Mouse (Mus musculus) forebrain, embryonic 10.5 days (tissue): Measurements from ENCODE around the gene Lrrtm4. TPM values are rescaled to one million over a fixed set of nuclear protein-coding genes. Genes with fewer than 3 reads are reported as not detected.

Experiments
- DNase-seq: peaks from one replicate; pipeline ENCODE4 v3.0.0-alpha.2; 2017; ENCODE audit warnings: low spot score; ENCODE audit errors: extremely low spot score
- H3K27ac ChIP-seq: fragments of 300-500 bp; sonication (generic); 2 replicates; pipeline ENCODE4 v1.5.1; 2016; ENCODE audit warnings: mild to moderate bottlenecking
- H3K27me3 ChIP-seq: fragments of 300-500 bp; sonication (generic); 2 replicates; pipeline ENCODE4 v1.6.1; 2016; ENCODE audit warnings: mild to moderate bottlenecking; ENCODE audit not compliant: poor library complexity, severe bottlenecking
- H3K36me3 ChIP-seq: fragments of 300-500 bp; sonication (generic); replicated peaks from 2 replicates; pipeline ENCODE4 v1.6.1; 2016; ENCODE audit warnings: mild to moderate bottlenecking, moderate library complexity
- H3K4me1 ChIP-seq: fragments of 300-500 bp; sonication (generic); 2 replicates; pipeline ENCODE4 v1.6.1; 2016
- H3K4me3 ChIP-seq: fragments of 300-500 bp; sonication (generic); 2 replicates; pipeline ENCODE4 v1.5.1; 2016; ENCODE audit warnings: mild to moderate bottlenecking, moderate library complexity
- H3K9me3 ChIP-seq: fragments of 300-500 bp; sonication (generic); 2 replicates; pipeline ENCODE4 v1.6.1; 2016; ENCODE audit warnings: mild to moderate bottlenecking, moderate library complexity
- WGBS: fragments of 180-500 bp; shearing (Covaris S2); methylation state at CpG from one replicate; pipeline ENCODE4 v1.1.7; 2016; 5-methylcytosine and 5-hydroxymethylcytosine counted together
- polyA plus RNA-seq: library from polyadenylated mRNA; unstranded; fragments of >200 nt; fragmentation: Nextera tagmentation; extraction: Ambion mirVana; gene quantifications from 2 replicates; pipeline ENCODE4 v1.2.1, GENCODE M21; 2016

Lrrtm4 gene
- polyA plus RNA-seq, 1 experiment from 2014 or later, result 1.4 TPM

DNA sequence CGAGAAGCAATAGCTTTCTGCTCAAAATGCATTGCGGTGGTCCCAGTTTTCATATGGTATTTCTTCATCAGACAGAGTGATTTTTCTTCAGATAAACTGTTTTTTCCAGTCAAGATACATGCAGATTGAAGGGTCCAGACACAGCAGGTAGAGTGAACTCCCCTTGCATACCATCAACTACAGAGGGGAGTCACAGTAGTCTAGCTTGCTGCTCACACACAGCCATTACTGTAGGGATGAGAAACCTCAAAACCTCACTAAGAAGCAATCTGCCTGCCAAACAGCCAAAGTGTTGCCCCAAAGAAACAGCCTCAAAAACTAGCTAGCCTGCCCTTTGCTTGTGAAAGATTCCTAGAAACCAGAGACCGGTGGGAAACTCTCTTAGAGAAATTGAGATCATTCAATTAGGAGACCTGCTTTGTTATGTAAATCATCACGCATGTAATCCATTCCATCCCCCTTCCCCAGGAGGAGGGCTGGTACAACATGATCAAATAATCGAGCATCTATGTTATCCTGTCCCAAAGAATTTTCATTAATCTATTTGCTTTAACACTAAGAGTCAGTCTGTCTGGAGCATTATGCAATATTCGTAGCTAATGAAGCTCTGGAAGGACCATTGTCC, 166.9 kb downstream of the Lrrtm4 start:
- no peaks in the 10 kb centered on the region for H3K36me3 ChIP-seq
- no peak overlapping the region for H3K4me3 ChIP-seq
- no peaks in the 10 kb centered on the region for H3K27me3 ChIP-seq
- peaks cover 20% of the 10 kb centered on the region for H3K4me1 ChIP-seq
- peak overlapping the region; percentile 63 for H3K27ac ChIP-seq
- WGBS, result 55% methylated on average over 6 of the region's 6 CpGs
- no peak for DNase-seq
- no peaks in the 10 kb centered on the region for H3K9me3 ChIP-seq

DNA sequence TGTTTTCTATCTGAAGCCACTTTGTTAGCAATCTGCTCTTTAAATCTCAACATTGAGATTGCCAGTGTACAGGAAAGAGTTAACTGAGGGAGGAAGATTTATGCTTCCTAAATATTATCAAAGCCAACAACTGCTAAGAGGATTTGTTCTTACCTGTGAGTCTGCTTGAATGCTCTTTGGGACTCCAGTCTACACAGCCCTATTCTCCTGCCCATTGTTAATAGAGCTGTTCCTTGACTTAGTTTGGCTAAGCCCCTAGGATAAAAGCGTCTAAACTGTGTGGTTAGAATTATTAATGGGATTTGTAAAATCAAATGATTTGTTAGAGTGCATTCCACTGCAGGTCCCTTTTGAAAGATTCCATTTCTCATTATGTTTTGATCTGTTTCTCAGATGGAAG, 168.1 kb downstream of the Lrrtm4 start:
- Histone ChIP-seq H3K36me3 (no peaks in the 10 kb centered on the region), H3K4me1 (peaks cover 20% of the 10 kb centered on the region), H3K27me3 (no peaks in the 10 kb centered on the region), H3K9me3 (no peaks in the 10 kb centered on the region), H3K4me3 (no peak overlapping the region), H3K27ac (no peak overlapping the region)
- no peak for DNase-seq
- WGBS, result 37% methylated on average over 1 of the region's 1 CpGs

DNA sequence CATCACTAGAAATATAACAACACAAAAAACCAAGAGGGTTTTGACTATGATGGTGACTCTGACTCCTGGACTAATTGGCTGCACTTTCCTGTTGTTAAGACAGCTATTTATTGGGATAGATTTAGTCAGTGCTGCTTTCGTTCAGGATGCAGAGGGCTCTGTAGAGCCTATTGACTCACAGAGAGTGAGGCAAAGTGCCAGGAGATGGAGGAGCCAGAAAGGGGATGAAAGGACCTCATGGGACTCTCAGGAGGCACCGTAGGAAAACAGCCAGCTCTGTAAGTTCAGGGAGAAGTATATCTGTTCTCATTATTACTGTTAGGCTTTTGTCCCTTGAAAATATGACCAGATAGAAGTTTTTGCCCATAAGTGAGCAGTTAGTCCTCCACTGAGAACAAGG, 190.8 kb downstream of the Lrrtm4 start:
- H3K9me3 ChIP-seq, result no peaks in the 10 kb centered on the region
- no peaks in the 10 kb centered on the region for H3K36me3 ChIP-seq
- H3K27me3 ChIP-seq, result no peaks in the 10 kb centered on the region
- H3K4me1 ChIP-seq, result peaks cover 4% of the 10 kb centered on the region; the same call in 1 of the 2 replicates
- no peak overlapping the region for H3K4me3 ChIP-seq
- 60% methylated on average over 2 of the region's 2 CpGs for WGBS
- no peak overlapping the region for H3K27ac ChIP-seq
- DNase-seq, result no peak

DNA sequence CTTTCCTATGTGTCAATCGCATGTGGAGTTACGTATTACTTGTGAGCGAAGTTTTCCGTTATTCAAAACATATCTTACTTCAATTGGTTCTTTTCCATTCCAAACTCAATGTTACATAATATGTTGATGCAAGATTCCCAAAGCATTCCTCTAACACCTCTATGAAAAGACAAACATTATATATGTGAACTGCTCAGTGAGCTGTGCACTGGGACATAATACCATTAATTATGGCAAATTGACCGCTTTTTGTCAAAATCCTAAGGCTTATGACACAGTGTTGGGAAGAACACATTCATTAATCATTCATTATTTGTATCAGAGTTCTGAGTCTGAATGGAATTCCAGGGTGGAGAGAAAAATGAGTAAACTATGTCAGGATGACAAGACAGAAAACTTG, 191.6 kb downstream of the Lrrtm4 start:
- Histone ChIP-seq H3K27ac (no peak overlapping the region), H3K4me1 (peaks cover 4% of the 10 kb centered on the region; the same call in 1 of the 2 replicates), H3K9me3 (no peaks in the 10 kb centered on the region), H3K27me3 (no peaks in the 10 kb centered on the region), H3K4me3 (no peak overlapping the region), H3K36me3 (no peaks in the 10 kb centered on the region)
- 94% methylated on average over 5 of the region's 5 CpGs for WGBS
- no peak for DNase-seq

DNA sequence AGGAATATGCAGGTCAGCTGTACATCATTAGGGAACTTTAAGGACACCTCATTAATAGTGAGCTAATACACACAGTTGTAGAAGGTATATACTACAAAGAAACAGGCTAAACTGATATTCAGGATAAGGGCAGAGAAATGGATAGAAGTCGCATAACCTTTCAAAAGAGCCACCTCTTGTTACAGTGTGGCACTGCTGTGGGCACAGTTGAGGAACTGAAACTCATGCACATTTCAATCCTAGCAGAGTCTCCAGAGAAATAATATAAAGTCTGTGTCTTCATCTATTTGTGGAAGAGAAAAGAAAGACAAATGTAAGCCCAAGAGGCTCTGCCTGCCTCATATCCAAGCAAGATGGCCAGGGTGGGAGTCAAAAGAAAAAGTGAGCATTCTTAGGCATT, 242.9 kb downstream of the Lrrtm4 start:
- H3K36me3 ChIP-seq, result no peaks in the 10 kb centered on the region
- no peak overlapping the region for H3K27ac ChIP-seq
- DNase-seq, result no peak
- H3K4me1 ChIP-seq, result no peaks in the 10 kb centered on the region
- H3K9me3 ChIP-seq, result no peaks in the 10 kb centered on the region
- no peak overlapping the region for H3K4me3 ChIP-seq
- 89% methylated on average over 1 of the region's 1 CpGs for WGBS
- H3K27me3 ChIP-seq, result no peaks in the 10 kb centered on the region

DNA sequence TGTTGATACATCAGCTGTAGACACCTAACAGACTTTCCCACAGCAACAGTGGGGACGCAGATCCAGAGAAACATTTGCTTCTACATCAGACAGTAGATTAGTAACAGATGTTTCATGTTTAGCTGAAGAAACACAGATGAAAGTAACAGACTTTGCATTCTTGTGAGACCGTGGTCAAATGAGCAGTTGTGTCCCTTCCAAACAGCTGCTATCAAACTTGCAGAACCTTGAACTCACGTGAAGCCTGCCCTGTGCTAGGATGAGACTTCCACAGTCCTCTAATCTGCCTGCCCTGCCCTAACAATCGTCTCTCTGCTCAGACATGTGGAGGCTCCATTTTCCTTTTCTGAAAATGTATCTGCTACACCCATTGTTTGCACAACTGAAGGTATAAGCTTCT, 245.3 kb downstream of the Lrrtm4 start:
- Histone ChIP-seq H3K4me1 (no peaks in the 10 kb centered on the region), H3K36me3 (no peaks in the 10 kb centered on the region), H3K27ac (no peak overlapping the region), H3K9me3 (no peaks in the 10 kb centered on the region), H3K27me3 (no peaks in the 10 kb centered on the region), H3K4me3 (no peak overlapping the region)
- WGBS, result 75% methylated on average over 4 of the region's 4 CpGs
- no peak for DNase-seq

DNA sequence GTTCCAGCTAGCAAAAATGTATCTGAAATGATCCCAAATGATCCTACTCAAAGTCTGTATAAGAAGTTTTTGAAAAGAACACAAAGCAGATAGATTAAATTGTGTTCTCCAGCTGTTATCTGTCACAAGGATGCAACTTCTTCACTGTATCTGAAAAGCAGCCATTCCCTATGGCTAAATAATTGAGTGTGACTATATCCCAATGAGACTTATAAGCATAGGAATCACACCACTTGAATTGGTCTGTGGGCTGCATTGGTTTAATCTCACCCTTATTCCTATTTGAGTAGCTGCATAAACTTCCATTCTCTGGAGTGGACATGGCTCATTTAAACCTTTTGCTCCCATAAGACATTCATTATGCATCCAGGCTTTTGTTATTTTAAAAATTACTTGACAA, 245.9 kb downstream of the Lrrtm4 start:
- no peak for DNase-seq
- Histone ChIP-seq H3K4me3 (no peak overlapping the region), H3K9me3 (no peaks in the 10 kb centered on the region), H3K27ac (no peak overlapping the region), H3K27me3 (no peaks in the 10 kb centered on the region), H3K36me3 (no peaks in the 10 kb centered on the region), H3K4me1 (no peaks in the 10 kb centered on the region)

DNA sequence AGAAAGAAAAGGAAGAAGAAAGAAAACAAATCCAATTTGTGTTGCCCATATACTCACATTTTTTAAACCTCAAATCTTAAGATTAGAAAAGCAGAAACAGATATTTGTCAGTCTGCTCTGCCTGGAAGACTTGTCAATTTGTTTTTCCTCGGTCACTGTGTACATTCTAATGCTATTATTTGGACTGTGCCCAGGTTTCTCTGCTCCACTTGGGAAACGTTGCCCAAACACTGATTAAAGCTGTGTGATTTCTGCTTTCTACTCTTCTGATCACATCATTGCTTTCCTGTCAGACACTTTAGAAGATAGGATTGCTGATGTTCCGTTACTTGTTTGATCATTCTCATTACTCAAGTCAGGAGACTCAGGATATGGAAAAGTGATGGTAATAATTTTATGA, 247.1 kb downstream of the Lrrtm4 start:
- H3K4me1 ChIP-seq, result no peaks in the 10 kb centered on the region
- no peaks in the 10 kb centered on the region for H3K9me3 ChIP-seq
- H3K27me3 ChIP-seq, result no peaks in the 10 kb centered on the region
- WGBS, result 83% methylated on average over 3 of the region's 3 CpGs
- no peak overlapping the region for H3K27ac ChIP-seq
- H3K4me3 ChIP-seq, result no peak overlapping the region
- H3K36me3 ChIP-seq, result no peaks in the 10 kb centered on the region
- no peak for DNase-seq

DNA sequence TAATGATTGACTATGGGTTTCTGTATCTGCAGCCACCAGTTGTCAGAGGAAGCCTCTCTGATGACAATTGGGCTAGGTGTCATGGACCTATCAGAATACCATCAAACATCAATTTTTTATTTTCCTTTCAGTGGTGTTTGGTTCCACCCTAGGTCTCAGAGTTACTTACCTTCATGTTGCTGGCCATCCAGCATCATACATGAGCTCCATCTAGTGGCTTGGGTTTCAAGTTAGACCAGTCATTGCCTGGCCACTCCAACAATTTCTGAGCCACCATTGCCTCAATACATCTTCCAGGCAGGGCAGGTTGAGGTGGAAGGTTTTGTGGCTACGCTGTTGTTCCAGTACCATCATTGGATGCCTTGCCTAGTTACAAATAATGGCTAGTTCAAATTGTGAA, 268.3 kb downstream of the Lrrtm4 start:
- Histone ChIP-seq H3K36me3 (no peaks in the 10 kb centered on the region), H3K27me3 (no peaks in the 10 kb centered on the region), H3K4me3 (no peak overlapping the region), H3K9me3 (no peaks in the 10 kb centered on the region), H3K4me1 (no peaks in the 10 kb centered on the region), H3K27ac (no peak overlapping the region)
- DNase-seq, result no peak
- WGBS, result 92% methylated on average over 1 of the region's 1 CpGs

DNA sequence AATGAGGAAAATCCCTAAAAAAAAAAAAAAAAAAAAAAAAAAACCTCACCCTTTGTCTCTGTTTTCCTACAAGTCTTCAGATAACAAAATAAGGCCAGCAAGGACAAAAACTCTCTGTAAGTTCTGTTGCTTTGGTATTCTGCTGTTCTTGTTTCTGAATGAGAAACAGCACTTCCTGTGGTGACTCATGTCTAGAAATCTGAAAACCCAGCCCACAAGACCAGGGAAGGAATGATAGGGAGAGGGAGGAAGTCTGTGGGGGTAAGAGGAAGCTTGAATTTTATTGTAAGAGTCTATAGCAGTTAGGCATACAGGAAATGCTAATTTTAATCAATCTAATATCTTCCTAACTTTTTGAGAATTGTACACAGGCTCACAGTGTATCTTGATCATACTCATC, 283.2 kb downstream of the Lrrtm4 start:
- H3K27ac ChIP-seq, result no peak overlapping the region
- no peaks in the 10 kb centered on the region for H3K27me3 ChIP-seq
- no peak overlapping the region for H3K4me3 ChIP-seq
- H3K4me1 ChIP-seq, result no peaks in the 10 kb centered on the region
- DNase-seq, result no peak
- no peaks in the 10 kb centered on the region for H3K9me3 ChIP-seq
- H3K36me3 ChIP-seq, result no peaks in the 10 kb centered on the region

DNA sequence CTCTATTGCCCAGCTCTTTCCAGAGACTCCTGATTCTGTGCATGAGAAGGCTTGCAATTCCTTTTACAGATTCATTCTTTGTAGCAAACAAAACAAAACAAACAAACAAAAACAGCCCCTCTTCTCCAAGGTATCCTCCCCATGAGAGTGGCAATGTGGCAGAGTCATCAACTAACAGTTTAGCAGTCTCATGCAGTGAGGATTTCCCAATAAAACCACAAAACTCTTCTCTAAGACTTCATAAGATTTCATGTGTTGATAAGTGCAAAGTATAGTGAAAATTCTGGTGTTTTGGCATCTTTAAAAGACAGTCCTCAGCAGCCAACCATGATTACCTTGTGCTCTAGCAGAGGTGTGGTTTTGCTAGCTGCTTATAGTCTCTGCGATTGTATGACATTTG, 284.9 kb downstream of the Lrrtm4 start:
- no peak for DNase-seq
- Histone ChIP-seq H3K27ac (no peak overlapping the region), H3K4me1 (no peaks in the 10 kb centered on the region), H3K9me3 (no peaks in the 10 kb centered on the region), H3K27me3 (no peaks in the 10 kb centered on the region), H3K36me3 (no peaks in the 10 kb centered on the region), H3K4me3 (no peak overlapping the region)
- 97% methylated on average over 1 of the region's 1 CpGs for WGBS

DNA sequence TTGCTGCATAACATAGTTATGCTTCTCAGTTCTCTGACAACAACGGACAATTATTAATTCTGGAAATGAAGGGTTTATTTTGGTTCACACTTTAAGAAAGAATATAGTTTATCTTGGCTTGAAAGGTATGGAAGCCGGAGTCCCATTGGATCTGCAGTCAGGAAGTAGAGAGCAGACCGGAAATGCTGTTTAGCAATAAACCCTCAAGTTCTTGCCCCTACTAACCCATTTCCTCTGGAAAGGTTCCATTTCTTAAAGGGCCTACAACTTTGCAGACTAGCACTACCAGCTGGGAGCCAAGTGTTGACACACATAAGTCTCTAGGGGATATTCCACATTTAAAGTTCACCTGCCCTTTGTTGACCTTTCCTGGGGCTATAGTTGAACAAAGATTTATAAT, 309.7 kb downstream of the Lrrtm4 start:
- Histone ChIP-seq H3K27me3 (no peaks in the 10 kb centered on the region), H3K4me1 (no peaks in the 10 kb centered on the region), H3K36me3 (no peaks in the 10 kb centered on the region), H3K27ac (no peak overlapping the region), H3K4me3 (no peak overlapping the region), H3K9me3 (no peaks in the 10 kb centered on the region)
- 90% methylated on average over 3 of the region's 3 CpGs for WGBS
- DNase-seq, result no peak

DNA sequence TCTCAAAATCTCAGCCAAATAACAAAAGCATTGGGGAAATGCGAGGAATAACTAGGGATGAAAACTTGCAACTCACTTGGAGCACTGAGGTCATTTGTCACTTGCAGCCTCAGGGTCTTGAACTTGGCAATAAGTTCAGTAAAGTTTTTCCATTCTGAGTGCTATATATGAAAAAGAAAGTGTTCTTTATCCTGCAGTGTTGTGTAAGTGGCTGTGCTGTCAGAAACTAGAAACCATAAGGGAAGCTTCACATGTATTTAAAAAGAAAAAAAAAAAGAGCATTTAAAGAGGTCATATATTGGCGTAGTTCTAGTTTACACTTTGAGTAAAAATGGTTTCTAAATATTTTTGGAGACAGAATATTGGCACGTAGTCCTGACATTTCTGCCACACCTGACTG, 313.1 kb downstream of the Lrrtm4 start:
- Histone ChIP-seq H3K9me3 (no peaks in the 10 kb centered on the region), H3K27ac (no peak overlapping the region), H3K4me3 (no peak overlapping the region), H3K36me3 (no peaks in the 10 kb centered on the region), H3K27me3 (no peaks in the 10 kb centered on the region), H3K4me1 (peaks cover 2% of the 10 kb centered on the region; the same call in 1 of the 2 replicates)
- no peak for DNase-seq
- WGBS, result 94% methylated on average over 3 of the region's 3 CpGs

DNA sequence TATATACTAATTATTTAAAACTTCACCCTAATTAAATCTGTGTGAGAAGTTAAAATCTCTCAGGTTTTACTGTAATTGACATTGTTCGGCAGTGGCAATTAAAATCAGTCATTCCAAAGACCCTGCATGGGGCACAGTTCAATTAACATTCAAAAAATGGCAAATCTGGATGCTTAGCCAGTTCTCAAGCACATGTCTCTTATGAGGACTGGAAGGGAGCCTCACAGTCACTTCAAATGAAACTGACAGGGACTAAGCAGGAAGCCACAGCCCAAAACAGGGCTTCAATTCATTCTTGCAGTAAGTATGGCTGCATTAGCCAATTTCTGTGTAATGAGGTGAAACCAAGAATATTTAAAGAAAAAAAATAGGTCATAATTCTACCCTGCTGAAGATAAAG, 333.6 kb downstream of the Lrrtm4 start:
- Histone ChIP-seq H3K9me3 (no peaks in the 10 kb centered on the region), H3K27me3 (no peaks in the 10 kb centered on the region), H3K4me3 (no peak overlapping the region), H3K36me3 (no peaks in the 10 kb centered on the region), H3K4me1 (peaks cover 5% of the 10 kb centered on the region; the same call in 1 of the 2 replicates), H3K27ac (no peak overlapping the region)
- 80% methylated on average over 1 of the region's 1 CpGs for WGBS
- no peak for DNase-seq
